Mouse (Mus musculus) c-Kit-positive CD71-positive TER-119-positive erythroid progenitor cells, embryonic 14.5 days (primary cell): ENCODE results near the gene Ap5z1.

Source experiments
- DNase-seq: peaks from one replicate; pipeline ENCODE4 v3.0.0-alpha.2; 2013; ENCODE audit warnings: low spot score

Ap5z1 gene

GRCm38 (mm10) chr5:142463461-142464454 lies at the start of gene Ap5z1:
TSS of gene Ap5z1 (plus strand) at chr5:142463944.
- DNase-seq, result peak; percentile 94

GRCm38 (mm10) chr5:142415401-142415800 lies 48.3 kb upstream of the Ap5z1 start:
- DNase-seq, result no peak

- peak; percentile 18 for DNase-seq
Measured at GRCm38 (mm10) chr5:142416070-142416775, 47.5 kb upstream of the Ap5z1 start.

- DNase-seq, result no peak
Measured at GRCm38 (mm10) chr5:142417104-142417503, 46.6 kb upstream of the Ap5z1 start.

- DNase-seq, result no peak
Measured at GRCm38 (mm10) chr5:142417876-142418275, 45.9 kb upstream of the Ap5z1 start.

- DNase-seq, result no peak
Measured at GRCm38 (mm10) chr5:142418419-142418818, 45.3 kb upstream of the Ap5z1 start.

- DNase-seq, result no peak
Measured at GRCm38 (mm10) chr5:142420317-142420716, 43.4 kb upstream of the Ap5z1 start.

GRCm38 (mm10) chr5:142420920-142421319 lies 42.8 kb upstream of the Ap5z1 start:
- DNase-seq, result no peak

- no peak for DNase-seq
Measured at GRCm38 (mm10) chr5:142421886-142422285, 41.9 kb upstream of the Ap5z1 start.

- DNase-seq, result no peak
Measured at GRCm38 (mm10) chr5:142423141-142423540, 40.6 kb upstream of the Ap5z1 start.

- DNase-seq, result no peak
Measured at GRCm38 (mm10) chr5:142423701-142424100, 40.0 kb upstream of the Ap5z1 start.

- no peak for DNase-seq
Measured at GRCm38 (mm10) chr5:142424627-142425349, 39.0 kb upstream of the Ap5z1 start.

GRCm38 (mm10) chr5:142426476-142426875 lies 37.3 kb upstream of the Ap5z1 start:
- no peak for DNase-seq

GRCm38 (mm10) chr5:142427876-142428275 lies 35.9 kb upstream of the Ap5z1 start:
- DNase-seq, result no peak

- DNase-seq, result no peak
Measured at GRCm38 (mm10) chr5:142428691-142429090, 35.1 kb upstream of the Ap5z1 start.

GRCm38 (mm10) chr5:142431029-142431428 lies 32.7 kb upstream of the Ap5z1 start:
- DNase-seq, result no peak

GRCm38 (mm10) chr5:142431811-142432434 lies 31.8 kb upstream of the Ap5z1 start:
- no peak for DNase-seq

GRCm38 (mm10) chr5:142432695-142433094 lies 31.0 kb upstream of the Ap5z1 start:
- no peak for DNase-seq

GRCm38 (mm10) chr5:142434052-142434451 lies 29.7 kb upstream of the Ap5z1 start:
- no peak for DNase-seq

- no peak for DNase-seq
Measured at GRCm38 (mm10) chr5:142435736-142436135, 28.0 kb upstream of the Ap5z1 start.

- no peak for DNase-seq
Measured at GRCm38 (mm10) chr5:142438380-142438938, 25.3 kb upstream of the Ap5z1 start.
